Mouse (Mus musculus) cortical plate, adult 2 months (tissue): ENCODE results near the gene Kcne3. TPM values are rescaled to one million over a fixed set of nuclear protein-coding genes. Genes with fewer than 3 reads are reported as not detected.

Experiments used
- H3K27ac ChIP-seq: fragments of 200-500 bp; 2 replicates; pipeline ENCODE4 v1.5.1; 2012; ENCODE audit warnings: low read length, control low read depth, inconsistent platforms; ENCODE audit not compliant: insufficient read depth
- H3K4me1 ChIP-seq: fragments of 200-500 bp; 2 replicates; pipeline ENCODE4 v1.6.1; 2011; ENCODE audit warnings: low read length; ENCODE audit not compliant: control insufficient read depth, insufficient read depth
- H3K4me3 ChIP-seq: fragments of 200-500 bp; 2 replicates; pipeline ENCODE4 v1.5.1; 2011; ENCODE audit warnings: mild to moderate bottlenecking, low read length, control low read depth; ENCODE audit not compliant: insufficient read depth
- CTCF ChIP-seq: fragments of 200-500 bp; IDR thresholded peaks from 2 replicates; pipeline ENCODE4 v1.5.1; 2011; ENCODE audit warnings: mild to moderate bottlenecking, control low read depth, low read length; ENCODE audit not compliant: insufficient read depth; ENCODE audit errors: extremely low read depth
- POLR2A ChIP-seq: fragments of 200-500 bp; IDR thresholded peaks from 2 replicates; pipeline ENCODE4 v1.6.1; 2011; ENCODE audit warnings: mild to moderate bottlenecking, low read length, control low read depth; ENCODE audit not compliant: insufficient read depth; ENCODE audit errors: extremely low read depth
- polyA plus RNA-seq: library from polyadenylated mRNA; depleted of rRNA; stranded (reverse); fragments of >200 nt; gene quantifications from 2 replicates; pipeline ENCODE4 v1.2.3, GENCODE M21; 2012; rRNA removed

Kcne3 gene
- polyA plus RNA-seq: 0.44 and 0.57 TPM in 2 replicates

DNA sequence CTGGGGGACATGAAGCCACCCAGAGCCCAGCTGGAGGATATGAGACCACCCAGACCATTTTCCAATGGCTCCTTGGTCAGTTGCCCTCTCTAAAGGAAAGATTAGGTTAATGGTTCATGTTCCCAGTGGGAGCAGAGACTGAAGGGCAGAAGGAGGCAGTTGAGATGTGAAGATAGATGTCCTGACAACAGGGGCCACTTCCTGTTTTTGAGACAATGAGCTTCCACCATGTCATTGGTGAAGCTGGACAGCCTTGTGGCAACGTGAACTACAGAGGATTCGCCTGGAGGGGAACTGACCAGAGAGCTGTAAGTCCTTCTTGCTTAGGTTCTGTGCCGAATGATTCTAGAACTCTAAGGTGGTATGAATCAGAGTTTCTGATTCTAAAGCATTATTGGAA lies at the start of gene Kcne3:
TSS of gene Kcne3 (plus strand) at position 234 of the 400 bp plus-strand sequence.
- H3K27ac ChIP-seq: no peak within 1 kb of the TSS
- no peaks in the 10 kb centered on the region for H3K4me1 ChIP-seq
- TF ChIP-seq CTCF (no peak), POLR2A (no peak)
- no peak within 1 kb of the TSS for H3K4me3 ChIP-seq

- no peak for TF ChIP-seq POLR2A
- no peak for TF ChIP-seq CTCF
- H3K4me1 ChIP-seq: no peaks in the 10 kb centered on the region
- H3K27ac ChIP-seq: no peak overlapping the region
- no peak overlapping the region for H3K4me3 ChIP-seq
Observed at GRCm38 (mm10) chr7:100126514-100126913, 49.8 kb upstream of the Kcne3 start.

DNA sequence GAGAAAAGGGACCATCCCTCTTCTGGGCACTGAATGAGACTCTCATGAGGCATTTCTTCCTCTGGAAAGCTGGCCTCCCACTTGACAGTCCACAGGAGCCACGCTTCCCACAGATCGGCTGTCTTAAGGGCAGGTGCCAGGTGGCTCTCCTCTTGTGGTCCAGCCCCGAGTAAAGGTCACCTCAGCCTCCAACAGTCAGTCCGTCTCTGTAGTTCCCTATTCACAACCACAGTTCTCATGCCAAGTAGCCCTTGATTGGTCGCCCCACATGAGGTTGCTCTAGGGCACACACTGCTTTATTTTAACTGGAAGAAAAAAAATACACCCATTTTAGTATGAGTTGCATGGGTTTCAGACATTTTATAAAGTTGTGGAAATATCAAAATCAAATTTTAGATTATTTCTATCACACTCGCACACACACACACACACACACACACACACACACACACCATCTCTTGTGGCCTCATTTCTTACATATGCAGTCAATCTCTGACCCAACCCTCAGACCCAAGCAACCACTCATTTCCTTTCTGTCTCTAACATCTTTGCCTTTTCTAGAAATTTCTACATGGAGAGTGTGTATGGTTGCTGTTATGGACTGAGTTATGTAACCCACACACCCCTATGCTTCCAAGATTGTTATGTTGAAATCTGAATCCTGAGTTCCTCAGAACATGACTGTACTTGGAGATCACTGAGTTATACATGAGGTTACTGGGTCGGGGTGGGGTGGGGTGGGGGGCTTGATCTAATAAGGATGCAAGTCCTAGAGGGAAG lies 47.9 kb upstream of the Kcne3 start:
- Histone ChIP-seq H3K4me1 (no peaks in the 10 kb centered on the region), H3K4me3 (no peak overlapping the region), H3K27ac (no peak overlapping the region)
- TF ChIP-seq CTCF (no peak), POLR2A (no peak)

DNA sequence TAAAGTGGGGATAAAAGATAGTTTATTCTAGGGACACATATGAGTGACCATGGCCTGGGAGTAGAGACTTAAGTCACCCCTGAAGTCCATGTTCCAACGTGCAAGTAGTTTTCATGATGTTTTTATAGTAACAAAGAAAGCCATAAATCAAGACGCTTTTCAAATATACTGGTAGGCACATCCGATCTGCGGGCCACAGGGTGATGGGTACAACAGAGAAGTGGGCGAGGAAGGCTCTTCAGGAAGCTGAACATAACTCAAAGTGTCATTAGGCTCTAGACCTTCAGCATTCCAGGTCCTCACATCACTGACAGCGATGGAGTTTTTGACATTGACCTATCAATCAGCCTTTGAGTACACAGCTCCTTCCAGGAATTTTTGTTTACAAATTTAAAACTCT lies 45.7 kb upstream of the Kcne3 start:
- no peaks in the 10 kb centered on the region for H3K4me1 ChIP-seq
- no peak overlapping the region for H3K27ac ChIP-seq
- TF ChIP-seq CTCF (no peak), POLR2A (no peak)
- H3K4me3 ChIP-seq: no peak overlapping the region

DNA sequence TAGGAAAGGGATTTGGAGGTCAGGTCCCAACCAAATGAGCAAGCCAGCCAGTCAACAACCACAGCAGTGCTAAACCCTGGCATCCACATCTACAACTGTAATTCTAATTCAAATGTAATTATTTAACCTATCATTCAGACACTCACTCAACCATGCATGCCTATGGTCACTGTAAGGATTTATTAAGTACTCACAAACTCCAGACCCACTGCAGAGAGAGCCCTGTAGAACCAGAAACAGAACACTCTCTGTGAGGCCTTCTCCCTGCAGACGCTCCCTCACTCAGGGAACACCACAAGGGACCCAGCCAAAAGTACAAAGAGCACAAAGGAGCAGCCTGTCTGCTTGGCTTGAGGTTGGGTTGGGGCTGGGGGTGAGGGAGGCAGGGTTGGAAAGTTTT lies 43.9 kb upstream of the Kcne3 start:
- no peaks in the 10 kb centered on the region for H3K4me1 ChIP-seq
- no peak overlapping the region for H3K4me3 ChIP-seq
- H3K27ac ChIP-seq: no peak overlapping the region
- no peak for TF ChIP-seq CTCF
- no peak for TF ChIP-seq POLR2A

DNA sequence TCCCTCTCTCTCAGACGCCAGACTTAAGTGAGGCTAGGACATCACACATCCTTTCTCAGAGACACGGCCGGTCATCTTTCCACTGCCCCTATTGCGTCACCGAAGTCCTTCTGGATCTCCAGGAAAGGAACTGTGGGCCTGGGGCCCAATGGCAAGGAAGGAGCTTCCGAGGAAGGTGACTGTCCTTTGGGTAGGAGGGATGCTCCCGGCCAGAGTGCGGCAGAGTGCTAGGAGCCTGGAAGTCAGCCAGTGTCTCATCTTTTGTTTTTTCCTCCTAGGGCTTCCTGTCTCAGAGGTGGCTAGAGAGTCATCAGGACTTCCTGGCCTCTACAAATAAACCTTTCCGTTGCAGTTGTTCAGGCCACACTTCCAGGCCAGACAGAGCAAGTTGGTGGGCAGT lies 39.3 kb upstream of the Kcne3 start:
- TF ChIP-seq CTCF (no peak), POLR2A (no peak)
- Histone ChIP-seq H3K4me1 (no peaks in the 10 kb centered on the region), H3K4me3 (no peak overlapping the region), H3K27ac (no peak overlapping the region)

GRCm38 (mm10) chr7:100138075-100138474 lies 38.2 kb upstream of the Kcne3 start:
- Histone ChIP-seq H3K27ac (no peak overlapping the region), H3K4me1 (no peaks in the 10 kb centered on the region), H3K4me3 (no peak overlapping the region)
- TF ChIP-seq POLR2A: no peak
- no peak for TF ChIP-seq CTCF

GRCm38 (mm10) chr7:100140591-100140990 lies 35.7 kb upstream of the Kcne3 start:
- Histone ChIP-seq H3K4me1 (no peaks in the 10 kb centered on the region), H3K4me3 (no peak overlapping the region), H3K27ac (no peak overlapping the region)
- TF ChIP-seq POLR2A: no peak
- TF ChIP-seq CTCF: no peak

DNA sequence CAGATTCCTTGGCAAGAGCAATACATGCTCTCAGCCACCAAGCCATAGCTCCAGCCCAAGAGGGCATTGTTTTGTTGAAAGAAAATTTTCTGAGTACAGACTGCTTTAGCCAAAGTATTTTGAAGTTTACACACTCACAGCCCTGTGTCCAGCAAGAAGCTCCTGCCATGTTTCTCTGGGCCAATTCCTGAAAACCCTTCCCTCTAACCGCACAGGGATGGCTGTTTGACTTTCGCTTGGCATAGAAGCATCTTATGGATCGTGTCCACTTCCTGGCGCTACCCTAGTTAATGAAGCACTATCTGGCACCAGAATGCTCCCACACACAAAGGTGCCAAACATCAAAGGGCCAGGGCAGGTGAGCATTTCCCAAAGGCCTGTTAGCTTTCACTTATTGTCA lies 27.7 kb upstream of the Kcne3 start:
- Histone ChIP-seq H3K4me3 (no peak overlapping the region), H3K27ac (no peak overlapping the region), H3K4me1 (no peaks in the 10 kb centered on the region)
- TF ChIP-seq POLR2A (no peak), CTCF (no peak)

DNA sequence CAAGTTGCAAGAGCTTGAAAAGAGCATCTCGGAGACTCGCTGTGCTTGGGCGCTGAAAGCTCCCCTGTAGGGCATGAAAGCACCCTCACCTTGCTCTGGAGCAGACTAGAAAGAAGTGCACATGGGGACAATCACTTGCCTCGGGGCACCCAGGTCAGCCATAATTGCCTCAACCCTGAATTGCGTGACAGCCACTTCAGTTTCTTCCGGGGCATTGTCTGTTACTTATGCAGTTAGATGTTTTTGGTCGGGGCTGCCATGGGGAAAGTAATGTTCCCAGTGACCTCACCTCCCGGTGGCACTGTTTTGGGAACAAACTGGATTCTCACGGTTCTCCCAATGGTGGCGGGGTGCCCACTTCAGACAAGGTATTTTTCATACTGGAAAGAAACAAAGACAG lies 26.2 kb upstream of the Kcne3 start:
- Histone ChIP-seq H3K27ac (no peak overlapping the region), H3K4me3 (no peak overlapping the region), H3K4me1 (no peaks in the 10 kb centered on the region)
- TF ChIP-seq POLR2A (no peak), CTCF (no peak)
